Mouse (Mus musculus): ENCODE measurements around the gene Pak2.
A peak's percentile ranks its signal among the peaks of the same experiment; 100 is the strongest.
"Not testable (repeated sequence)": the region's sequence is repeated elsewhere in the genome, so short reads cannot be mapped to it uniquely, and the experiment has no call there.

Gene Pak2

DNA sequence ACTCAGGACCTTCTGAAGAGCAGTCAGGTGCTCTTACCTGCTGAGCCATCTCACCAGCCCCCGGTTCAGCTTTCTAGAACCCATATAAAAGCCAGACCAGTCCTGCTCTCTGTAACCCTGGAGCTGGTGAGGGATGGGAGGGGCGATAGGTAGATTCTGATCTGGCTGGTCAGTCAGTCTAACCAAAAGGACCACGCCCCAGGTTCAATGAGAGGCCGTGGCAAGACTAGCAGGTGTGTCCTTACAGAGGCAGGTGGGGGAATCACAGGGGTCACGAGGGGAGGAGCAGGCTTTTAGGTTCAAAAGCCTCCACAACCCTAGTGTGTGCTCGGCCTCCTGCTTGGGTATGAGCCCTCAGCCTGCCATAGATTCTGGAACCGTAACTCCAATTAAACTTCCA is 12.3 kb upstream of the Pak2 start:
- DNase-seq (ENCODE audit: low spot score) = no peak

DNA sequence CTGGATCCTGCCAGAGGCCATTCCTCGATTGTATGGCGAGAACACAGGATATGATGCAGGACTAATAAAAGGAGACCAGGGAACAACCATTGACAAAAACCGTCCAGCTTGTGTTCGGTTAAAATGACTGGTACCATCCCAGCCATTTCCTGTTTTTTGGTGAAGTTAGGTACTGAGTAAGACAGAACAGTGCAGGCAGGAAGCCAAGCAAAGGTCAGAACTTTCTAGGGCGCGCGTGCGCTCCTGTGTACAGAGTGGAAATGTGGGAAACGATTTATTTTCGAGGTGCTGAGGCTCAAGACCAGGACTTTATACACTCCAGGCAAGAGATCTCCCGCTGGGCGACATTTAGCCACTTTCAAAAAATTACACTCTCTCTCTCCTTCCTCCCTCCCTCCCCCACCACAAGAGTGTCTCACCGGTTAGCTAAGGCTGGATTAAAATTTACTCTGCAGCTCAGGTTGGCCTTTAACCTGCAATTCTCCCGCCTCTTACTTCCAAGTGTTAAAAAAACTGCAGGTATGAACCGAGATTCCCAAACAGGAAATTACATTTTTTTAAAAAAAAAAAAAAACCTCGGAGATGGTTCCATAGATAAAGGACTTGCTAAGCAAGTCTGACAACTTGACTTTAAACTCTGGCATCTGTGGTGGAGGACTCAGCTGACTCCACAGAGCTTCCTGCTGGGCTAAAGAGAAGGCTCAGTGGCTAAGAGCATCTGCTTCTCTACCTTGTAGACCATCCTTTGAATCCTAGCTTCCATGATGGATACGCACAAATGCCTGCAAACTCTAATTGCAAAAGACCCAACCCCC is 8.7 kb upstream of the Pak2 start:
- DNase-seq (ENCODE audit: low spot score) = no peak

DNA sequence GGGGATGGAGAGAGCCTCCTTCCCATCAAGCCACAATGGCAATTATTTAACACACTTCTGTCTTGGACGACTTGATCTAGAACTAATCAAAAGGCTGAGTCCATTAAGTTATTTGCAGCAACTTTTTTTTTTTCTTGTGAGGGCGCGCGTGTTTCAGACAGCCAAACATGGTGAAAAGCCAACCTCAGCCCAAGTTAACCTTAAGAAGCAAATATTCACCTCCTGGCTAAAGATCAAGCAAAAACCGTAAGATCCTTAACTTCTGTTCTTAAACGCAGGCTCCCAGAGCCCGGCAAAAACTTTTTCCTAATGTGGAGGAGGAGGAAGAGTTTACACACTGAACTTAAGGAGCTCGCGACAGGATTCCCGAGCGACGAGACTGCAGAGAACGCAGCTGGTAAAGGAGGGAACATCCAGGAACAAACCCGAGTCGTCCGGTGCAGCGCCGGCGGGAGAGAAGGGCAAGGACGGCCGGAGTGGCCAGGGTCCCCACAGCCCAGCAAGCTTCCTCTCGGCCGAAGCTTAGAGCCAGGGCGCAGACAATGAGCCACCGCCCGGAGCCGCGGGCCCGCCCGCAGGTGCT is 643 bp downstream of the Pak2 start:
- peak; percentile 74 for DNase-seq (ENCODE audit: low spot score)

GRCm38 (mm10) chr16:32077648-32078407 is 1.3 kb downstream of the Pak2 start:
- no peak for DNase-seq (ENCODE audit: low spot score)

DNA sequence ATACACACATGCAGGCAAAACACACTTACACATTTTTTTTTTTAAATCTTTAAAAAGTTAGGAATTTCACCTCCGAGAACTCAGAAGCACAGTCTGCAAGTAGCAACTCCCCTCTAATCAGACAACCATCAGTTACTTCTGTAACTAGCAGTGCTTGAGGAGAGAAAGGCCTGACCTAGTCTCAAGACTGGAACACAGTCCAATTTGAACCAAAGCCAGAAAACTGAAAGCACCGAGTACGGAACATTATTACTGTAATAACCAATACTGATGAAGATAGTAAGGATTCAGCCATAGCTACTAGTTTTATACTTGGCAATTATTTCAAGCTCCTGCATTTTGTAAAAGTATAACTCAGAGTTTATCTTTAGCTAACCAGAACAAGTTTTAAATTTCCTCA is 2.7 kb downstream of the Pak2 start:
- no peak for DNase-seq (ENCODE audit: low spot score)

DNA sequence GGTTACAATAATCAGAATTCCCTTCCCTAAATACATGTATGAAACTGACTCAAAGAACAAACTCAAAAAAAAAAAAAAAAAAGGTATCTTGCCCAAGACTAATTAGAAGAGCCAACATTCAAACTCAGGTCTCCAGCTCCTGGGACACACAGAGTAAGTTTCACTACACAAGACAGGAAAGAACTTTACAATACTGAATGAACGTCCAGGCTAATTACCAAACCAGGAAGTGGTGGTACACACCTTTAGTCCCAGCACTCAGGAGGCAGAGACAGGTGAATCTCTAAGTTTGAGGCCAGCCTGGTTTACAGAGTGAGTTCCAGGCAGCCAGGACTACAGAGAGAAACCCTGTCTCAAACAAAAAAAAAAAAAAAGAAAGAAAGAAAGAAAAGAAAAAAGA is 3.4 kb downstream of the Pak2 start:
- no peak for DNase-seq (ENCODE audit: low spot score)

DNA sequence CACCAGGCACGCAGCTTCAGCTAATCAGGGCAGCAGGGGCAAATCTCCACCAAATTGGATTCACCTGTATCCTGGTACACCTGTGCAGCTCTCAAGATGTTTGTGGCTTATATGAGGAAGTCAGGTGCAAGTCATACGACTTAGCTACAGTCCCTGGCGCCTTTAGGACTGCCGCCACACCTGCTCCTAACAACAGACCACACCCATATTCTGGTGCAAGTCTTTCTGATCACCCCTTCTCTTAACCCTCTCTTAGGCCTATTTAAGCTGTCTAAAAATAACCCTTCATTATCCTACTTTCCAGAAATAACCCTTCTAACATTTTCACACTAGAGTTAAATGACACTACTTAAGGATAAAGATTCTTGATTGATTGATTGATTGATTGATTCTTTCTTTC is 9.1 kb downstream of the Pak2 start:
- not testable (repeated sequence) for DNase-seq (ENCODE audit: low spot score)

DNA sequence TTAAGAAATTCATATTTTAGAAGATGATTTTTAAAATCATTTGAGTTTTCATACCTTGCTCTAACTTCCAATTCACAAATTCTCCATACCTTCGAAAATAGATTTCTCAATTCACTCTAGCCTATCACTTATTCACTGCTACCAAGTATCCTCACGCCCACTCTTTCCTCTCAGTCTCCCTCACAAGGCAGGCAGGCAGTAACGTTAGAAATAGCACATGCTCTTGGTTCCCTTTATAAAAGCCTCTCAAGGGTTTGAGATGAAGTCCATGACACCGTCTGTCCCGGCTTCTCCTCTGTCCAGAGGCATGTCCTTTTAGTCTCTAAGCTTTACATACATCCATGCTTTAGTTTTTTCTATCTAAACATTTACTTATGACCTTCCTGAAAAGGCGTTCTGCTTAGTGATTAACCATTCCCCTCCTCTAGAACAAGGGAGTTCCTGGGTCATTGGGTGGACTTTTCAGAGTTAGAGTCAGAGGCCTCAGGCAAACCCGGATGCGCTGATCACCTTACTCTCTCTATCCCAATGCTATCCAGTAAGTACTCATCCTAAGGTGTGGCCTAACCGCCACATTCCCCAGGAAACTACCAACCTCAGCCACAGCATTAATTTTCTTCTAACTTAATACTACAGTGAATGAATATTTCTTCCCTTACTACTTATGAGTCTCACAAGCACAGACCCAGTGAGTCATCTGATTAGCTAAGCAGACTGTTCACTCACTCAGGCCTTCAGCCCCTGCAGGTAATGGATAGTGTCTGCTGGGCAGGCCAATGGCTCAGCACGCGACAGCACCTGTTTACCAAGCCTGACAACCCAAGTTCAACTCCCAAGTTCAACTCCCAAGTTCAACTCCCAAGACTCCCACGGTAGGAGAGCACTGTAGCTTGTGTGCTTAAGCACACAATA is 10.5 kb downstream of the Pak2 start:
- DNase-seq (ENCODE audit: low spot score) = no peak

- DNase-seq (ENCODE audit: low spot score) = no peak
These were observed 12.2 kb downstream of the Pak2 start for GRCm38 (mm10) chr16:32066899-32067298.

DNA sequence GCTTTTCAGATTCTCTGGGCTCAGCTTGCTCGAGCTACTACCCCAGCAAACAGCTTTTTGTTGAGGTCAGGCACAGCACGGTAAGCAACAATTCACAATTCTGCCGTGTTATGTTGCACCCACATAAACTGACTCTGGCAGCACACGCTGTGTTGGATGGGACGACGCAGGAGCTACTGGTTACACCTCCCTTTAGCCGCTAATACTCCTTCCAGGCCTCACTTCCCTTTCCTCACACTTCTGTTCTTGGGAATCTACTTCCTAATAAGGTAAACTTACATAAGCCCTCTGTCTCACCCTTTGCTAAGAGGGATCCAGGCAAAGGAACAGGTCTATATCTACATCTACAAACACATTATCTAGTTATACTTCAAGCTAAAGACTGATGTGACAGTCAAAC is 15.2 kb downstream of the Pak2 start:
- DNase-seq (ENCODE audit: low spot score) = no peak

- no peak for DNase-seq (ENCODE audit: low spot score)
These were observed 16.9 kb downstream of the Pak2 start for GRCm38 (mm10) chr16:32062226-32062625.

GRCm38 (mm10) chr16:32059840-32060523 is 19.2 kb downstream of the Pak2 start:
- no peak for DNase-seq (ENCODE audit: low spot score)

DNA sequence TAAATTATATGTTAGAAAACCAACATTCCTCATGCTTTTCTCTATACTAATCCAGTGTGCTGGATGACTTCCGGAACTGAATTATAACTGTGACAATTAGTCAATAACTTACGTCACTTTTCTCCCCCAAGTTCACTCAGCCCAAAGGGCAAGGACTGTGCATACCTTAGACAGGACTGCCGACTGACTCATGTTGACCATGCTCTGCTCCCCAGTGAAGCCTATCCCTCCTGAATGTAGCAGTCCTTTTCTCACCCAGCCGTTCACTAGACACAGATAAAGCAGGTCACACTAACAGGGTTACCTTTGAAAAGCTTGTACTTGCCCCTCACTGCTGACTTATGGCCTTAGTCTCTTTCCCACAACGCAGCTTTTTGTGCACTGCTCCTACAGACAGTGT is 20.3 kb downstream of the Pak2 start:
- no peak for DNase-seq (ENCODE audit: low spot score)

- DNase-seq (ENCODE audit: low spot score) = no peak
These were observed 36.8 kb downstream of the Pak2 start for GRCm38 (mm10) chr16:32042367-32042766.

- no peak for DNase-seq (ENCODE audit: low spot score)
These were observed 59.5 kb downstream of the Pak2 start for GRCm38 (mm10) chr16:32019678-32020077.

DNA sequence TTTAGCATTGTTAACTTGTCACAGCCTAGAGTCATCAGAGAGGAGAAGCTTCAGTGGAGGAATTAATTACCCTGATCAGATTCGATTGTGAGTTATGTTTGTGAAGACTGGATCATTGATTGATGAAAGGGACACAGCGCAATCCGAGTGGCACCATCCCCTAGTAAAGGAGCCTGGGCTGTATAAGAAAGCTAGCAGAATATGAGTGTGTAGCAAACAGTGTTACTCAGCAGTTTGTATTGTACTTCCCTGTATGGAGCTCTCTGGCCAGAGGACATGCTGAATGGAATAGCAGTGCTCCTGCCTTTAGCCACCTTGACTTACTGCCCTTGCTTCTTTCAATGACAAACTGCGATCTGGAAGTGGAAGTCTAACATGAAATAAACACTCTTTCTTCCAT is 68.8 kb downstream of the Pak2 start:
- no peak for DNase-seq (ENCODE audit: low spot score)

GRCm38 (mm10) chr16:32009913-32010312 is 69.2 kb downstream of the Pak2 start:
- no peak for DNase-seq (ENCODE audit: low spot score)

- no peak for DNase-seq (ENCODE audit: low spot score)
These were observed 70.4 kb downstream of the Pak2 start for GRCm38 (mm10) chr16:32008529-32009293.

DNA sequence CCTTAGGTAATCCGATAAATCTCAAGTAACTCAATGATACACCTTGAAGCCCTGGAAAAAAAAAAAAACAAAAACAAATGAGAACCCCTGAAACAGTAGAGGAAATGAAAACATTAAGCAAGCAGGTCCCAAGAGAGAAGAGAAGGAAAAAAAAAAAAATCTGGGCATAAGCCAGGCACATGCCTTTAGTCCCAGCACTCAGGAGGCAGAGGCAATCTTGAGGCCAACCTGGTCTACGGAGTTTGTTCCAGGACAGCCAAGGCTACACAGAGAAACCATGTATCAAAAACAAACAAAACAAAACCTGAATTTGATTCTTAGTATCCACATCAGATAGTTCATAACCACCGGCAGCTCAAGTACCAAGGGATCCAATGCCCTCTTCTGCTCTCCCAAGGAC is 74.4 kb downstream of the Pak2 start:
- no peak for DNase-seq (ENCODE audit: low spot score)
